ENCODE assay signal across 23 mouse cellular contexts in the genomic region with DNA sequence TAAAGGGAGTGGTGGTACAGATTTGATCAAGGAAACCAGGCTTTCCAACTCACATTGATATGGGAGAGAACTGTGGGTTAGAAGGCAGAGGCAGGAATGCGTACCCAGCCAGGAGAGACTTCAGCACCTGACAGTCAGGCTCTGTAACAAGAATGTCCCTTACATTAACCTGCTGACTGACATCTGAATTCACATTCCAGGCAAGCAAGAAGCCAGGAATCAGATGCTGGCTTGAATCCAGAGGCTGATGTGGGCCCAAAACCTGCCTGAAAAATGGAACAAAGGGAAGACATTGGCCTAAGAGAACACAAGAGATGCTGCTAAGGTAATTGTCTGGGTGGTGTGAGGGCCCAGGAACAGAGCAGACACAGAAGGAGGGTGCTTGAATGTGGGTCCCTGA.
A peak's percentile ranks its signal among the peaks of the same experiment; 100 is the strongest.
DNase-seq lines count a peak whose midpoint lies in the region; ATAC-seq lines count a peak whose summit lies in the region.
"Had no signal": no experiment of that assay in that cellular context is flagged by ENCODE, and none has a peak within 500 bp of the region (broad histone marks: within the 10 kb centered on the region; RNA-seq: fewer than 3 reads in every experiment).

No protein-coding gene starts in this region.

- DNase-seq in kidney, adult 11 months: peak; percentile 36
- DNase-seq in kidney, adult 9 months: no peak
- peak; percentile 17 to 44 for DNase-seq in kidney, postnatal 4 days
- DNase-seq in embryo, embryonic 11 days: no peak
- DNase-seq in gastrocnemius, postnatal 10 days: no peak
- DNase-seq in cerebellum, adult 11 months: no peak
- DNase-seq: adrenal gland, postnatal 10 days; cerebellum, adult 9-10 months; gastrocnemius, postnatal 14 days; heart, adult 18-20 months; heart, postnatal 14 days; retina, postnatal 1 day; right cerebral cortex, postnatal 25 days; thymus, postnatal 14 days had no signal

- no peak overlapping the region for H3K4me3 ChIP-seq in kidney, embryonic 14.5 days (ENCODE audit: low read length)
- H3K4me3 ChIP-seq: heart, embryonic 13.5 days; hindbrain, embryonic 13.5 days; midbrain, embryonic 10.5 days; myocyte; neural tube, embryonic 13.5 days had no signal

- H3K36me3 ChIP-seq in kidney, embryonic 14.5 days (ENCODE audit: control insufficient read depth, insufficient read depth, low read length): no peaks in the 10 kb centered on the region
- H3K36me3 ChIP-seq: heart, embryonic 13.5 days; hindbrain, embryonic 13.5 days; midbrain, embryonic 10.5 days; neural tube, embryonic 13.5 days had no signal

- H3K9me3 ChIP-seq in kidney, embryonic 14.5 days (ENCODE audit: control insufficient read depth, low read length): no peaks in the 10 kb centered on the region
- H3K9me3 ChIP-seq: heart, embryonic 13.5 days; hindbrain, embryonic 13.5 days; midbrain, embryonic 10.5 days; neural tube, embryonic 13.5 days had no signal

- ATAC-seq in kidney, embryonic 14.5 days (ENCODE audit: low FRiP score, low TSS enrichment): no peak
- ATAC-seq: forebrain, embryonic 14.5 days; midbrain, embryonic 16.5 days had no signal

- no peaks in the 10 kb centered on the region for H3K27me3 ChIP-seq in kidney, embryonic 14.5 days (ENCODE audit: control insufficient read depth, insufficient read depth, low read length)
- H3K27me3 ChIP-seq: heart, embryonic 13.5 days; hindbrain, embryonic 13.5 days; neural tube, embryonic 13.5 days had no signal

- H3K27ac ChIP-seq in kidney, embryonic 14.5 days (ENCODE audit: low read depth, low read length): peak overlapping the region; percentile 76
- H3K27ac ChIP-seq: heart, embryonic 13.5 days; hindbrain, embryonic 13.5 days; macrophage; neural tube, embryonic 13.5 days had no signal

- no peak overlapping the region for H3K9ac ChIP-seq in kidney, embryonic 14.5 days (ENCODE audit: low read depth, low read length)
- H3K9ac ChIP-seq: heart, embryonic 13.5 days; hindbrain, embryonic 13.5 days; neural tube, embryonic 13.5 days had no signal

- WGBS in kidney, embryonic 14.5 days: 71% methylated on average over 1 of the region's 1 CpGs

- H3K4me1 ChIP-seq in kidney, embryonic 14.5 days (ENCODE audit: control insufficient read depth, insufficient read depth, low read length): peaks cover 16% of the 10 kb centered on the region

- no peak overlapping the region for H3K4me2 ChIP-seq in kidney, embryonic 14.5 days (replicated peaks; ENCODE audit: low read depth, low read length)
- H3K4me2 ChIP-seq: hindbrain, embryonic 13.5 days; neural tube, embryonic 13.5 days had no signal

Comparison
In these comparisons a context has a peak if more than half of its experiments do, and no peak if none do; other contexts are left out.
1. DNase-seq: peak in kidney, adult 11 months (single experiment) and kidney, postnatal 4 days (2 of 2); none in kidney, adult 9 months (single experiment), embryo, embryonic 11 days (single experiment), gastrocnemius, postnatal 10 days (single experiment) and cerebellum, adult 11 months (single experiment).